Mouse (Mus musculus) kidney, adult 18-20 months (tissue): Measurements from ENCODE around the gene Dynlrb1.

Source experiments
- DNase-seq: peaks from one replicate; pipeline ENCODE4 v3.0.0; 2021

The Dynlrb1 gene

GRCm38 (mm10) chr2:155236362-155236992, at the start of gene Dynlrb1:
Dynlrb1 (plus strand) TSS chr2:155236533.
- DNase-seq = peak; percentile 100

GRCm38 (mm10) chr2:155207419-155207818, 28.9 kb upstream of the Dynlrb1 start:
- peak; percentile 20 for DNase-seq

- DNase-seq = no peak
These were observed 13.2 kb upstream of the Dynlrb1 start for GRCm38 (mm10) chr2:155223145-155223544.

DNA sequence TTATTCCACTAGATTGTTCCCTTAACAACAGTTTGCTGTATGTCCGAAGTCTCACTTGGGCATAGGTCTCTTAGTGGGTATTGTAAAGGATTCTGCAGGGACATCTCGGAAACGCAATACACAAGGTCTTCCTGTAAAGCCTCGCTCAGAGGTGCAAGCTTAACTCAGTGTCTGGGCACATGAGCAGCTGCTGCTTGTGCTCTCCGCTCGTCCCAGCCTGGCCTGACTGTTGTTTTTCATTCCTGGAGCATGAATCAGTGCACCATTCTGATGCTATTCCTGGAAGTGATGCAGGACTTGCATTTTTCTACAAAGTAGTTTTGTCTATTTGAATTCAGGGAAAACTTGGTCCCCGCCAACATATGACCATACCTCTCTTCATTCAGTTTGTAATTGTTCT, 11.6 kb upstream of the Dynlrb1 start:
- DNase-seq = no peak

GRCm38 (mm10) chr2:155235746-155236361, 479 bp upstream of the Dynlrb1 start:
- peak; percentile 8 for DNase-seq

DNA sequence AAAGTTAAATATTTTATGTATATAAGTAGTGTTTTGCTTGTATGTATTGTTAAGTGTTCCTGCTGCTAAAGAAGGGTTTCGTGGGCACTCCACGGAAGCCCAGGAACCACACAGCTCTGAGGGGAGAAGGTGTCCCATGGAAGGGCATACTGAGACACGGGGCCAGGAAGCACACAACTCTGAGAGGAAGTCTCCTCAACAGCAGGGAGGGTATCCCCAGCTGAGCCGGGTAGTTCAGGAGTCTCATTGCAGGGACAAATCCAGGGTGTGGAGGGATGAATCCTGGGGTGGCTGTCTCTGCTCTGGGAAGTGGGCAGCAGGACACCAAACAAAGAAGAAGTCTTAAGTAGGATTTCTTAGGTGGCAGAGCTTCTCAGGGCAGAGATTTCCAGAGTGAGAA, 943 bp downstream of the Dynlrb1 start:
- no peak for DNase-seq

DNA sequence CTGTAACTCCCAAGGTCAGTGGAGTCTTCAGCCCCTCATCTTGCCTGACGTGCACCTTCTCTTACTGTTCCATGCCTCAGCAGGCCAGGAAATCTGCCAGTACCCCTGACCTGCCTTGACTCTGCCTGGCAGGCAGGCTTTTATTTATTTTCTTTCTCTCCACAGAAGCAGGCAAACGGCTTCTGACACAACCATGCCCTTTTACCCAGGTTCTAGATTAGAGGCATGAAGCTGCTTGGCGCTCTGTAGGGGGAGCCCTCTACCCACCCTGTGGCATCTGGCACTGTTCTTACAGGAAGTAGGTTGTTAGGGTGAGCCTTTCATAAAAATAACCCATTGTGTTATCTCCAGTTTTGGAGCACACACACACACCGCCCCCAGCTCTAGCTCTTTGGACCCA, 4.6 kb downstream of the Dynlrb1 start:
- DNase-seq = peak; percentile 18

- no peak for DNase-seq
These were observed 6.0 kb downstream of the Dynlrb1 start for GRCm38 (mm10) chr2:155242296-155242855.

GRCm38 (mm10) chr2:155246231-155246630, 9.9 kb downstream of the Dynlrb1 start:
- DNase-seq = no peak

DNA sequence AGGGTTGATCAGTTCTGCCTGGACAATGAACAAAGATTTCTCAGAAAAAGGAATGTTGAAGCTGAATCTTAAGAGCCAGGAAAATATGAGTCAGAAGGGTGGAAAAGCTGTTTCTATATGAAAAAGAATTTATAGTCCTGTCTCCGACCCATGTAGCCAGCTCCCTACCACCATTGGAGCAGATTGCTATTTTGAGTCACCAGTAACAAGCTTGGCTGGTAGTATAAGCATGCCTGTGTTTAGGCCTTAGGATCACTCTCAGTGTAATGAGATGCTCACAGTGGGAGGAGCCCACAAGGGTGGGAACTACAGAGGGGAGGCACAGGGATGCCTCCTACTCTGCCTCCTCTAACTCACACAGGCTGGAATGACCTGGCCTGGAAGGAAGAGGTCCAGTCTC, 11.9 kb downstream of the Dynlrb1 start:
- no peak for DNase-seq

GRCm38 (mm10) chr2:155248718-155249117, 12.4 kb downstream of the Dynlrb1 start:
- no peak for DNase-seq

GRCm38 (mm10) chr2:155249588-155249987, 13.3 kb downstream of the Dynlrb1 start:
- no peak for DNase-seq

DNA sequence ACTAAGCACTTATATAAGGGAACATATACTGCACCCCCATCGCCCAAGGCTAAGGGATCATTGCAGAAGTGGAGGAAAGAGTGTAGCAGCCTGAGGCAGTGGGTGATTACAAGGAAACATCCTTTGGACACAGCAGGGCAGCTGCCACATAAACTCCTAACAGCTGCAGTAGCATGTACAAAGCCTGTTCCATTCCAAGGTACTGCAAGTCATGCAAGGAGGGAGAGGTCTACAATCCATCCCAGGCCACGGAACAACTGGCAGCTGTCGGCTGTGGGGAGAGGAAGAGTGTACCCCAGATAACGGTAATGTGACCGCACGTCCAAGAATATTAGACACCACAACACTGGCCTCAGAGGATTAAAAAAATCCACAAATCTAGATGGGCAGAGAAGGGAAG, 29.2 kb downstream of the Dynlrb1 start:
- DNase-seq = no peak

DNA sequence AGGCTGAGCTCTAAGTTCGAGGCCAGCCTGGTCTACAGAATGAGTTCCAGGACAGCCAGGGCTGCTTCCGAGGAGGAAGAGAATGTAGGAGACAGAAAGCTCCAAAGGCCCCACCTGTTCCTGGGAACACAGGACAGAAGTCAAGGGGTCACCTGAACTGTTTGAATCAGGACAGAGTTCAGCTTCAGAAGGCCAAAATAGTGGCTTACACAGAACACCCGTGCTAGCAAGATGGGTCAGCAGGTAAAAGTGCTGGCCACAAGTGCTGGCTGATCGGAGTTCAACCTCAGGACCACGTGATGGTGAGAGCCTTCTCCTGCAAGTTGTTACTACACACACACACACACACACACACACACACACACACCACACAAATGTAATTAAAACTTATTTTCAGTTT, 30.6 kb downstream of the Dynlrb1 start:
- DNase-seq = peak; percentile 28

DNA sequence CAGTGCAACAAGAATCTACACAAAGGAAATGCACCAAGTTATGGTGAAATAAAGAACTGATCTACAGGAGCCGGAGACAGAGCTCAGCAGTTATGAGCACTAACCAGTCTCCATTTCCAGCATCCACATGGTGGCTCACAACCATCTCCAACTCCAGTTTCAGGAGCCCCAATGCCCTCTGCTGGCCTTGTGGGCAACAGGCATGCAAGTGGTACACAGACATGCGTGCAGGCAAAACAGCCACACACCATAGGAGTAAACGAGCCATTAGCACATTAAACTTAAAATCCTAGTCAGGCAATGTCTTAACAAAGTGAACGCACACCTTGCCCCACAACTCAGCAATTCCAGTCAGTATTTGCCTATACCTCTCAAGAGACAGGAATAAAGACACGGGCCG, 35.6 kb downstream of the Dynlrb1 start:
- DNase-seq = no peak

DNA sequence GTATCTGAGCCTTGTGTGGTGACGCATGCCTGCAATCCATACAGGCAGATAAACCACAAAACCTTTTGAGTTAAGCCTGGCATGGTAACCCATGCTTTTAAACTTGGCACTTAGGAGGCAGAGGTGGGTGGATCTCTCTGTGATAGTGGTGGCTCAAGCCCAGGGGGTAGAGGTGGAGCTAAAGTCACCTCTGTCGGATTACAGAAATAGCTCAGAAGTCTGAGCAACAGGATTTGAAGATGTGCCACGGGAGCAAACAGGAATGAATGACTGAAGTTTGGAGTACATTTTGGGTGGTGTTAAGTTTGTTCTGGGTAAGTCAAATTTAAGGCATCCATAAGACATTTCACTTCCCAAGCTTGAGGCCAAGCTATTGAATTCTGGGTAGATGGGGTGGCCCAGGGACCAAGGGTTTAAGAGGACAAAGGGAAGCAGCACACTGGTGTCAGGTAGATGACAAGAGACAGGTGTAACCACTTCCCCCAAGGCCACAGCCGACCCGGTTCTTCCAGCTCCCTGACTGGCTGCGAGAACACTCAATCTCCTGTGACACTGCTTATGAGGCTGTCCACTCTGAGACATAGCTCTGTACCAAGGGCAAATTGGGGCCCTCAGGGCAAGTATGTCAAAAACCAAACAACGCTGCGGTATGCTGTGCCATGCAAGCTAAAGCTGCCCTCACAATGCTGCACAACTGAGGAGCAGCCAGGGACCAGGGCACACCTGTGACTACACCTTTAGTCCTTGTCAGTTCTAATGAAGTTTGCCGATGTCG, 36.2 kb downstream of the Dynlrb1 start:
- no peak for DNase-seq

GRCm38 (mm10) chr2:155273603-155274002, 37.3 kb downstream of the Dynlrb1 start:
- DNase-seq = no peak

DNA sequence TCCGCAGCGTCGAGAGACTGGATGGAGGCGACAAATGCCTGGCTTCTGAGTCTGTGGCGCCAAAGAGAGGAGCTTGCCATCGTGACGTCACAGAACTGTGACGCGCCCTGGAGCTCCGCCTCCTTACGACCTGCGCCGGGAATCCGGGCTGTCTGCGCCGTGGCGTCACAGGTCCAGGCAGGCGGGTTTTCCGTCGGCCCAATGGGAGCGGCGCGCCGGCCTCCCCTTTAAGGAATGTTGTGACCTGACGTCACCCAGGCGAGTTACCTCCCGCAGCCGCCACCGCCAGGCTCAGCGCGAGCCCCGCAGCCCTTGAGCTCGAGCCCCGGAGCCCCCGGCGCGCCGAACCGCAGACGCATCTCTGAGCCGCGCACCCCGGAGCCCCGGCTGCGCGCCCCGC, 39.9 kb downstream of the Dynlrb1 start, which contains the start of gene Map1lc3a:
TSS of gene Map1lc3a (plus strand) at position 103 of the 400 bp plus-strand sequence.
- DNase-seq = peak; percentile 97

- no peak for DNase-seq
These were observed 40.4 kb downstream of the Dynlrb1 start for GRCm38 (mm10) chr2:155276621-155277175.

DNA sequence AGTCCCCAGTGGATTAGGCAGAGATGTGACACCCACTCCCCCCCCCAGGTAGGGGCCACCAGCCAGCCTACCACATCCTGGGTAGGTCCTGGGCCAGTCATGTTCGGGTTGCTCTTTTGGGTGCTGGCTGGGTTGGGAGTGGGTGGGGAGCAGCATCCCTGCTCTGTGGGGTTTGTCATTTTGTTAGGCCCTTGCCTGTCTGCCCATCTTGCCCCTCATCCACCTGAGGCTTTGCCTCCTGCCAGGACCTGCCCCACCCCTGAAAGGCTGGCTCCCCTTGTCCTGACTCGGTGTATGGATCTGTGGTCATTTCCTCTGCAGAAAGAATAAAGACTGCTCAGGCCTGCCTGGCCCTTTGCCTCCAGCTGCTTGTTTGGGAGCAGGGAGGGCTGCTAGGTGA, 41.4 kb downstream of the Dynlrb1 start:
- no peak for DNase-seq

DNA sequence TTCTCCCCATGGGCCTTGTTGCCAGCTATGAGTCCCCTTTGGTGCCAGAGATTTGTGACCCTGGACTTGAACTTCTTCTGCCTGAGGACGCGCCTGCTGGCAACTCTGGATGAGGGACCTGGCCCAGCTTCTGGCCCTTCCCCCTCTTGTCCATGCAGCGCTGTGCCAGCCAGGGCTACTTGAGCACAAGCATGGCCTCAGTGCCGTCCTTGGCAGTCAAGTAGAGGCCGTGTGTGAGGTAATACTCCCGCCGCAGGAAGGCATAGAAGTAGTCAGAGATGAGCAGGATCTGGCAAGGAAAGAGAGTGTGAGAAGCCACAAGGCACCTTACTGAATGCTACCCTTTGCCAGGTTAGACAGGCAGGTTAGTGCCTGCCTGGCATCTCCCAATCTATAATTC, 42.0 kb downstream of the Dynlrb1 start:
- DNase-seq = no peak

GRCm38 (mm10) chr2:155279163-155279562, 42.8 kb downstream of the Dynlrb1 start:
- DNase-seq = no peak

DNA sequence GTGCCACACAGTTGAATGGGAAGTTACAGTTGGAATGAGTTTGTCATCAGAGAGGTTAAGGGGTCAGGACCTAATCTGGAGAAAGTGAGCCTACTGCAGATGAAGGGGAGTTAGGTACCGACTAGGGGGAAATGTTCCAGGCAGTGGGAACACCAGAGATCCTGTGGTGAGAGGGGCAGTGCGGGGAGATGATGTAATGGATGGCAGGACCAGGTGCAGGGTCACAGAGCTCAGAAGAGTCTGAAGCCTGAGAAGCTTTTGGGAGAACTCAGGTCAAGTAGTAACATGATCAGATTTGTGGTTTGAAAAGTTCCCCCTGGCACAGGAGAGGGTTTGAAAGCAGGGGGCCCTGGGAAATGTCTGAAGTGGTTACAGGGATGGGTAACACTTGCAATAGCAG, 43.8 kb downstream of the Dynlrb1 start:
- no peak for DNase-seq
